Mouse (Mus musculus) forebrain, postnatal 0 days (tissue): Measurements from ENCODE around the gene Mlph. TPM values are rescaled to one million over a fixed set of nuclear protein-coding genes. Genes with fewer than 3 reads are reported as not detected.

Experiments used
- ATAC-seq: fragments of 200-750 bp; cut with Nextera tagmentation; 2 replicates; pipeline ENCODE4 v1.8.0; 2017; ENCODE audit warnings: mild to moderate bottlenecking, moderate library complexity
- DNase-seq: peaks from one replicate; pipeline ENCODE4 v3.0.0-alpha.2; 2015
- H3K27ac ChIP-seq: fragments of 300-500 bp; sonication (generic); 2 replicates; pipeline ENCODE4 v1.5.1; 2014; ENCODE audit warnings: low read depth, mild to moderate bottlenecking, antibody characterized with exemption, low read length, moderate library complexity, mixed read lengths
- H3K27me3 ChIP-seq: fragments of 300-500 bp; sonication (generic); 2 replicates; pipeline ENCODE4 v1.6.1; 2014; ENCODE audit warnings: mild to moderate bottlenecking, low read length, mixed read lengths; ENCODE audit not compliant: insufficient read depth
- H3K36me3 ChIP-seq: fragments of 300-500 bp; sonication (generic); 2 replicates; pipeline ENCODE4 v1.6.1; 2014; ENCODE audit warnings: mild to moderate bottlenecking, moderate library complexity; ENCODE audit not compliant: insufficient read depth
- H3K4me1 ChIP-seq: fragments of 300-500 bp; sonication (generic); 2 replicates; pipeline ENCODE4 v1.6.1; 2014; ENCODE audit warnings: antibody characterized with exemption; ENCODE audit not compliant: insufficient read depth
- H3K4me2 ChIP-seq: fragments of 300-500 bp; sonication (generic); 2 replicates; pipeline ENCODE4 v1.6.1; 2014; ENCODE audit warnings: low read depth, mild to moderate bottlenecking, moderate library complexity
- H3K4me3 ChIP-seq: fragments of 300-500 bp; sonication (generic); 2 replicates; pipeline ENCODE4 v1.5.1; 2014; ENCODE audit warnings: low read depth, low read length, mixed read lengths
- H3K9ac ChIP-seq: fragments of 300-500 bp; sonication (generic); 2 replicates; pipeline ENCODE4 v1.6.1; 2014; ENCODE audit warnings: mild to moderate bottlenecking
- H3K9me3 ChIP-seq: fragments of 300-500 bp; sonication (generic); 2 replicates; pipeline ENCODE4 v1.6.1; 2016; ENCODE audit warnings: low read length
- CTCF ChIP-seq: sonication (generic); IDR thresholded peaks from 2 replicates; pipeline ENCODE4 v1.5.1; 2016; ENCODE audit warnings: antibody characterized with exemption, control low read depth, low read depth
- WGBS: fragments of 180-500 bp; shearing (Covaris S2); extraction: QIAGEN DNeasy Blood & Tissue Kit; methylation state at CpG from one replicate; pipeline ENCODE4 v1.1.7; 2014; 5-methylcytosine and 5-hydroxymethylcytosine counted together
- polyA plus RNA-seq: library from polyadenylated mRNA; unstranded; fragments of >200 nt; fragmentation: Nextera tagmentation; extraction: Ambion mirVana; gene quantifications from 2 replicates; pipeline ENCODE4 v1.2.1, GENCODE M21; 2015
- total RNA-seq: library from RNA; depleted of rRNA; stranded (reverse); fragments of >200 nt; gene quantifications from 2 replicates; pipeline ENCODE4 v1.2.3, GENCODE M21; 2014

Mlph gene
- total and polyA plus RNA-seq, 2 experiments from 2014 or later: 0.14 to 0.33 TPM

DNA sequence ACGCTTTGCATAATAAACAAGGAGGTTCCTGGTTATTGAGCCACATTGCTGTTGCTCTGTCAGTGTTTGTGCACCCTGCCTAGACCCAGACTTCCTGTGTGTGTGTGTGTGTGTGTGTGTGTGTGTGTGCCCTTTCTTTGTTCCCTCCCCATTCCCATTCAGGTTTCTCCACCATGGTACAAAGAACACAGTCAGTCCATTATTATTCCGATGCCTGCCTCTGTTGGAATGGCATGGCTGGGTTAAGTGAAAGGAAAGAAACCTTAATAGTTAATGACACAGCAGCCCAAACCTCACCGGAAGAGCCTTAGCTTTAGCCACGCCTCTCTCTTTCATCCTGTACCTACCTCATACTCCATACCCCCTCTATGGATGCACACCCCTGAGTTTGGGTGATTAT, 13.6 kb upstream of the Mlph start:
- DNase-seq (no peak), ATAC-seq (no peak)
- Histone ChIP-seq H3K4me2 (no peak overlapping the region), H3K4me1 (no peaks in the 10 kb centered on the region), H3K9ac (no peak overlapping the region), H3K9me3 (no peaks in the 10 kb centered on the region), H3K27ac (no peak overlapping the region), H3K4me3 (no peak overlapping the region), H3K27me3 (no peaks in the 10 kb centered on the region), H3K36me3 (no peaks in the 10 kb centered on the region)
- 48% methylated on average over 4 of the region's 4 CpGs for whole genome bisulfite sequencing
- TF ChIP-seq CTCF: no peak

- TF ChIP-seq CTCF: no peak
- Histone ChIP-seq H3K27me3 (no peaks in the 10 kb centered on the region), H3K36me3 (no peaks in the 10 kb centered on the region), H3K4me1 (no peaks in the 10 kb centered on the region), H3K4me3 (no peak overlapping the region), H3K27ac (no peak overlapping the region), H3K9me3 (no peaks in the 10 kb centered on the region), H3K9ac (no peak overlapping the region), H3K4me2 (no peak overlapping the region)
- ATAC-seq (no peak), DNase-seq (no peak)
- WGBS: 81% methylated on average over 6 of the region's 6 CpGs
Observed at GRCm38 (mm10) chr1:90901681-90902208, 13.1 kb upstream of the Mlph start.

DNA sequence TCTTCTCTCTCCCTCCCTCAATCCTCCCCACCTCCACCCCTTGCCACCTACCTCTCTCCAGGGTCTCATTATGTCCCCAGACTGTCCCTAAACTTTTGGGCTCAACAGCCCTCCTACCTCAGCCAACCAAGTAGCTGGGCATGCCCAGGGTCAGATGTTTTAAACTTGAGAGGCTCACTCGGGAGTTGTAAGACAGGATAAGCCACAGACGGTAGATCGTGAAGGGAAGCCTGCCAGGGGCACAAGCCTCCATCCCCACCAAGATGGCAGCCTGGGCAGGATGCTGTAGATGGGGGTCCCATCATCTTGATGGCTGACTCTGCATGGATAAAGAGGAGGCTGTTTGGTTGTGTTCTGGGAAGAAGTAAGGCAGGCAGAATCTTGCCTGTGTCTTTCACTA, 12.1 kb upstream of the Mlph start:
- no peaks in the 10 kb centered on the region for H3K9me3 ChIP-seq
- DNase-seq: no peak
- TF ChIP-seq CTCF: no peak
- no peak overlapping the region for H3K4me3 ChIP-seq
- no peak for ATAC-seq
- H3K9ac ChIP-seq: no peak overlapping the region
- H3K27me3 ChIP-seq: no peaks in the 10 kb centered on the region
- H3K27ac ChIP-seq: no peak overlapping the region
- H3K36me3 ChIP-seq: no peaks in the 10 kb centered on the region
- H3K4me2 ChIP-seq: no peak overlapping the region
- no peaks in the 10 kb centered on the region for H3K4me1 ChIP-seq
- WGBS: 90% methylated on average over 3 of the region's 3 CpGs

GRCm38 (mm10) chr1:90903211-90903945, 11.5 kb upstream of the Mlph start:
- no peak for TF ChIP-seq CTCF
- 57% methylated on average over 3 of the region's 3 CpGs for WGBS
- ATAC-seq (no peak), DNase-seq (no peak)
- H3K9me3 ChIP-seq: no peaks in the 10 kb centered on the region
- H3K4me2 ChIP-seq: no peak overlapping the region
- no peak overlapping the region for H3K9ac ChIP-seq
- H3K27ac ChIP-seq: no peak overlapping the region
- H3K4me3 ChIP-seq: no peak overlapping the region
- no peaks in the 10 kb centered on the region for H3K36me3 ChIP-seq
- no peaks in the 10 kb centered on the region for H3K4me1 ChIP-seq
- no peaks in the 10 kb centered on the region for H3K27me3 ChIP-seq

DNA sequence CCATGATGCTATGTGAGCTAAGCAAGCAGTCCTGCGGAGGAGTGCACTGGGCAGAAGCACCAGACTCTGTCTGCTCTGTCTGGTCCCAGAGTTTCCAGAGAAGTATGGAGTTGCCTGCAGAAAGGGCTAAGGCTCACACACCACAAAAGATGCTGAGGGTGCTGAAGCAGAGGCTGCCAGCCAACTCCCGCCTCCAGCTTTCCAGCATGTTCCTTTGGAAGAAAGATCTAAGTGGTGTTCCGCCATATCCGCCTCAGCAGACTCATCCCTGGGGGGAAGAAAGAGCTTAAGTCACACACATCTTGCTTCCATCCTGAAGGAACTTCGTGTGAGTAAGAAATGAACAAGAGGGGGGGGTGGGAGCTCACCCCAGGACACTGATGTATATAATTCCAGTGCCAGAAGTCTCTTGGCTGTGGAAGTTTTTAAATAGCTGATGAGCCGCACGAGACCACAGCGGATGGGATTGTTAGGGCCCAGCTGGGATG, 10.9 kb upstream of the Mlph start:
- H3K4me3 ChIP-seq: no peak overlapping the region
- no peaks in the 10 kb centered on the region for H3K9me3 ChIP-seq
- no peak overlapping the region for H3K9ac ChIP-seq
- no peaks in the 10 kb centered on the region for H3K36me3 ChIP-seq
- 66% methylated on average over 8 of the region's 8 CpGs for WGBS
- no peak for TF ChIP-seq CTCF
- H3K27me3 ChIP-seq: no peaks in the 10 kb centered on the region
- no peak overlapping the region for H3K27ac ChIP-seq
- DNase-seq: no peak
- ATAC-seq: no peak
- no peak overlapping the region for H3K4me2 ChIP-seq
- no peaks in the 10 kb centered on the region for H3K4me1 ChIP-seq

GRCm38 (mm10) chr1:90904729-90905404, 10.0 kb upstream of the Mlph start:
- no peak overlapping the region for H3K4me2 ChIP-seq
- no peak for DNase-seq

DNA sequence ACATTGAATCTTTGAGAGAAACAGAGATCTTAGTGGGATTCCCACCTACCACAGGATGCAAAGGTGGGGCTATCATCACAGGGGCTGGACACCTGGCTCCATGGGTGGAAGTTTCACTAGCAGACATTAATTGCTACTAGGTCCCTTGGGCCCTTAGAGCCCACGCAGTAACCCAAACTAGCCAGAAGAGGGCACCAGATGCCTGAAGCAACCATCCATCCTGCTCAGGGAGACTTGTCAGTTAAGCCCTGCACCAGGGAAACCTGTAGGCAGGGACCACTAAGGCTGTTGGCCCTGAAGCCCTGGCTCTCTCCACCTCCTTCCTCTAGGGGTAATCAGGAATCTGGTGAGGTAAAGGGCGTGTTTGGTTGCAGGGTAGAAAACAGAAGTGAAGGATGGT, 8.5 kb upstream of the Mlph start:
- 15% methylated on average over 2 of the region's 2 CpGs for WGBS
- Histone ChIP-seq H3K4me1 (no peaks in the 10 kb centered on the region; the same call in 1 of the 2 replicates), H3K9ac (no peak overlapping the region), H3K4me3 (no peak overlapping the region), H3K36me3 (no peaks in the 10 kb centered on the region), H3K27ac (no peak overlapping the region), H3K27me3 (no peaks in the 10 kb centered on the region; the same call in 1 of the 2 replicates), H3K9me3 (no peaks in the 10 kb centered on the region), H3K4me2 (no peak overlapping the region)
- DNase-seq: no peak
- TF ChIP-seq CTCF: peak; percentile 78
- no peak; the same call in 1 of the 2 replicates for ATAC-seq

More at GRCm38 (mm10) chr1:90904729-90905404, 10.0 kb upstream of the Mlph start:
- Histone ChIP-seq H3K4me3 (no peak overlapping the region), H3K27me3 (no peaks in the 10 kb centered on the region), H3K4me1 (no peaks in the 10 kb centered on the region; the same call in 1 of the 2 replicates), H3K27ac (no peak overlapping the region), H3K36me3 (no peaks in the 10 kb centered on the region), H3K9me3 (no peaks in the 10 kb centered on the region), H3K9ac (no peak overlapping the region)
- ATAC-seq: no peak
- 88% methylated on average over 7 of the region's 7 CpGs for WGBS
- TF ChIP-seq CTCF: no peak
